Mouse (Mus musculus): ENCODE results near the gene Lmo3. TPM values are rescaled to one million over a fixed set of nuclear protein-coding genes. Genes with fewer than 3 reads are reported as not detected.

Gene Lmo3
- polyA plus RNA-seq (2012; ENCODE audit: low replicate concordance): not detected in 2 replicates

GRCm38 (mm10) chr6:138581734-138582505 lies at the start of gene Lmo3:
Gene Lmo3, minus strand, starts transcription at chr6:138581968.

Other genes starting within 250 kb of the Lmo3 start
- gene Igbp1b, start 76.6 kb upstream of the Lmo3 start, polyA plus RNA-seq (2012; ENCODE audit: low replicate concordance): not detected in 2 replicates

Data from leukemia stem cell, adult 10-12 weeks (primary cell).